Mouse (Mus musculus) urinary bladder, adult 2 months (tissue): ENCODE results near the gene Catspere2. TPM values are rescaled to one million over a fixed set of nuclear protein-coding genes. Genes with fewer than 3 reads are reported as not detected.
A peak's percentile ranks its signal among the peaks of the same experiment; 100 is the strongest.
"Not testable (repeated sequence)": the region's sequence is repeated elsewhere in the genome, so short reads cannot be mapped to it uniquely, and the experiment has no call there.

Experiments used
- DNase-seq: peaks from one replicate; pipeline ENCODE4 v3.0.0; 2022; ENCODE audit warnings: low spot score
- polyA plus RNA-seq: library from polyadenylated mRNA; depleted of rRNA; stranded (reverse); fragments of >200 nt; gene quantifications from 2 replicates; pipeline ENCODE4 v1.2.3, GENCODE M21; 2012; rRNA removed

The Catspere2 gene
- 1.7 and 1.8 TPM in 2 replicates for polyA plus RNA-seq

GRCm38 (mm10) chr1:177983024-177983450 lies at the start of gene Catspere2:
TSS of gene Catspere2 (plus strand) at chr1:177983423.
- peak; percentile 94 for DNase-seq

GRCm38 (mm10) chr1:177940422-177940977 lies 42.7 kb upstream of the Catspere2 start:
- not testable (repeated sequence) for DNase-seq

GRCm38 (mm10) chr1:177981276-177981675 lies 1.9 kb upstream of the Catspere2 start:
- DNase-seq, result no peak

DNA sequence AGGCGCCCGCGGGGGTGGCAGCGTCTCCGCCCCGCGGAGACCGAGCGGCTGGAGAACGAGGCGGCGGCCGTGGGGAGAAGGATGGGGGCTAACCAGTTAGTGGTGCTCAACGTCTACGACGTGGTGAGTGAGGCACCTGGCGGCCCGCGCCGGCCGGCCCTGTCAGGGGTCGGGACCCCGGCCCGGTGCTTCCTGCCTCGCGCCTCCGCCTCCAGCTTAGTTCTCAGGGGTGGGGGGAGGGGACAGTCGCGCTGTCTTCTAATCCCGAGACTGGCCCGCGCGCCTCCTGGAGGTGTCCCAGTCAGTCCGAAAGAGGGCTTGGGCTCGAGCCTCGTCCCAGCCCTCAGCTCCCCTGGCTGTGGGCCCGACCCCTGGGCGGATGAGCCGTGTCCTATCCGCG lies 359 bp downstream of the Catspere2 start:
- DNase-seq, result not testable (repeated sequence)

- no peak for DNase-seq
These were observed 983 bp downstream of the Catspere2 start for GRCm38 (mm10) chr1:177984206-177984605.

- DNase-seq, result not testable (repeated sequence)
These were observed 4.3 kb downstream of the Catspere2 start for GRCm38 (mm10) chr1:177987476-177987875.

DNA sequence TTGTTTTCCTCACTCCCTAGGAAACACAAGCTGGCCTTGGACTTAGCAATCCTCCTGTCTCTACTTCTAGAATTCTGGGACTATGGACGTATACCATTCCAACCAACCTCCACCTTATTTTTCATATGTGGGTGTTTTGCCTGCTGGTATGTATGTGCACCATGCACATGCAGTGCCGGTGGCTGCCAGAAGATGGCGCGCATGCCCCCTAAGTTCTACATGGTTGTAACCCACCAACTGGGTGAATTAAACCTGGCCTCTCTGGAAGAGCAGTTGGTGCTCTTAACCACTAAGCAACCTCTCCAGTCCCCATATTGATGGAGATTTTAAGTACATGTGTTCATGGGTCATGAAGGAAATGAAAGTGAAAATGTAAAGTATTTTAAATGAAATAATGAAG lies 89.6 kb downstream of the Catspere2 start:
- DNase-seq, result not testable (repeated sequence)

DNA sequence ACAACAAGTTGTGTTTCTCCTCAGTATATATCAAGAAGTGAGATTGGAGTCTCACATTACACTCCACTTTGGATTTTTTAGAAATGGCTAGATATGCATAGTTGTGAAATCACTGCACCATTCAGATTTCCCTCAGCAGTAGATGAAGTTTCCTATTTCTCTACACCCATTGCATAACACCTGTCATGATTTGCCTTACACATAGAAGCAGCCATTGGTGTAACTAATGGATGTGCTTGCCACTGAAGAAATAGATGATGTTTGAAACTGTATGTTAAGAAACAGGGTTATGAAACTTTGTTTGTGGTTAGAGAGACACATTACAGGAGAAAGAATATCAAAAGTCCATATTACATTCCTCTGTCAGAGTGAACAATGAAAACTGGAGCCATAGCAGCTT lies 114.6 kb downstream of the Catspere2 start:
- DNase-seq, result not testable (repeated sequence)

- not testable (repeated sequence) for DNase-seq
These were observed 125.3 kb downstream of the Catspere2 start for GRCm38 (mm10) chr1:178108514-178108913.

GRCm38 (mm10) chr1:178122236-178122635 lies 139.0 kb downstream of the Catspere2 start:
- not testable (repeated sequence) for DNase-seq

DNA sequence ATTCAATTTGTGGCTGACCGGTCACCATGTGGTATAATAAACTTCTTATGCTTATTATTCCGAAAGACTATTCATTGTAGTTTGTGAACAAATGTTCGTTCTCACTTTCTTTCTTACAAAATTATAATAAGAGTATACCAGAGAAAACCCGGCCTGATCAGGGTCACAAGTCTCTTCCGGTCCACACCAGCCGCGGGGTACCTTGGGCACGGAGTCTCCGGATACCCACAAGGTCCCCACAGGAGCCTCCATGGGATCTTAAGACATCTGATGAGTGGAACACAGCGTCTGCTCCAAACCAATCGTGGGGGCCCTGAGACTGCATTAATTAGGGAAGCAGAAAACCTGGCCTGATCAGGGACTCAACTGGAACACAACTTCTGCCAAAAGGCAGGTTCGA lies 151.1 kb downstream of the Catspere2 start:
- DNase-seq, result no peak

DNA sequence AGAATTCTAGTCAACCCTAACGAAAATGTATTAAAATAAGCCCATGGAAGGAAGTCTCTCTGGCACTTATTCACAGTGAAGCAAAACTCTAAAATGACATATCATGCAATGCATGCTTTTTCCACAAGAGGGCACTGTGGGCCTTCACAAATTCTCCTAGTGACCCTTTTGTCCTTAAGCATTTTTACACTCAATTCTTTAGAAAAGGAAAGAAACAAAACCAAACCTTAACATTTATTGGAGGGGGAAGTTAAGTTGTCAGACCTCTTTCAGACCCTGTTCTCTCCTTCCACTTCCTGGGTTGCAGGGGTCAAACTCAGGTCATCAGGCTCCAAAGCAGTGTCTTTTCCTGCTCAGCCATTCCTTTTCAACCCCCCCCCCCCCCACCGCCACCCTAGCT lies 163.3 kb downstream of the Catspere2 start:
- DNase-seq, result not testable (repeated sequence)

DNA sequence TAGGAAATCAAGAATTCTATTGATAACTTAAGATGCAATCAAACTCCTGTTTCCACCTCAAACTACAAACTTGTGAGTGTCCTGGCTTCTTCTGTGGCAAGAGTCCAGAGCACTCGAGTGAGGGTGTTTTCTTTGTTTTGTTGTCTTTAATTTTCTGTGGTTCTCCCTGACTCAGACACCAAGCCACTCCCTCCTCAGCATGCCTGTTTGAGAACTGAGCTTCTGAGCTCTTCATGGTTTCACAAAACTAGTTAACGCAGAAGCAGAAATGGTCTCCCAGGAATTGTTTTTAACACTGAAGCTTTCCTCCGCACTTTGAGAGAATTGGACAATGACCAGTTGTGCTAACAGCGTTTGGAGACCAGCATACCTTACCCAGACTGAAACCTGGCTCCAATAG lies 163.7 kb downstream of the Catspere2 start:
- DNase-seq, result not testable (repeated sequence)

DNA sequence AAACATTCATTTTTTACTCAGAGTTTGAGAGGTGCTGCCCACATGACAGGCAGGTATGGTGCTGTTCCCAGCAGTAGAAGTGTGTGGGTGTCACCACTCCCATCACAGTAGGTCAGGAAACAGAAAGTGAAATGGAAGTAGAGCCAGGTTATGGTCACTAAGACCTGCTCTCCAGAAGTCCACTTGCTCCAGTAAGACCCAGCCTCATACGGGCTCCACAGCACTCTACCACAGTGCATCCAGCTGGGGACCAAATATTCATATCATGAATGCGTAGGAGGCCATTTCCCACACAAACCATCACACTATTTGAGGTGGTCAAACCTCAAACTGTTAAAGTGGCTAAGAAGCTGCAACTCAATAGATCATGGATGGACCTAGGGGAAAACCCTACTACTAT lies 199.0 kb downstream of the Catspere2 start:
- DNase-seq, result no peak

DNA sequence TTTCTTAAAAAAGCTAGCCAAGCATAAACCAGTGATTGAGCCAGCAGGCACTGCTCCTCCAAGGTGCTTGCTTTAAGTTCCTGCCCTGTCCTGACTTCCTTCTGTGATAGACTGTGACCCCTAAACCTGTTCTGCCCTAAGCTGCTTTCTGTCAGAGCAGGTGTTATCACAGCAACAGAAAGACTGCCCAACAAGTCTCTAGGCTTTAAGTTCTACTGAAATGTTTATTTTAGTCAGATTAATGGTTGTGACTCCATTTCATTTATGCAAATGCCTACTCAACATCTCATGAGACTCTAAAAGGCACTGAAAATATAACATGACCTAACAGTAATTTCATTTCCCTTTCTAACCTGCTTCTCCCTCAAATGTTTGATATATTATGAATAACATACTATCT lies 202.4 kb downstream of the Catspere2 start:
- no peak for DNase-seq

DNA sequence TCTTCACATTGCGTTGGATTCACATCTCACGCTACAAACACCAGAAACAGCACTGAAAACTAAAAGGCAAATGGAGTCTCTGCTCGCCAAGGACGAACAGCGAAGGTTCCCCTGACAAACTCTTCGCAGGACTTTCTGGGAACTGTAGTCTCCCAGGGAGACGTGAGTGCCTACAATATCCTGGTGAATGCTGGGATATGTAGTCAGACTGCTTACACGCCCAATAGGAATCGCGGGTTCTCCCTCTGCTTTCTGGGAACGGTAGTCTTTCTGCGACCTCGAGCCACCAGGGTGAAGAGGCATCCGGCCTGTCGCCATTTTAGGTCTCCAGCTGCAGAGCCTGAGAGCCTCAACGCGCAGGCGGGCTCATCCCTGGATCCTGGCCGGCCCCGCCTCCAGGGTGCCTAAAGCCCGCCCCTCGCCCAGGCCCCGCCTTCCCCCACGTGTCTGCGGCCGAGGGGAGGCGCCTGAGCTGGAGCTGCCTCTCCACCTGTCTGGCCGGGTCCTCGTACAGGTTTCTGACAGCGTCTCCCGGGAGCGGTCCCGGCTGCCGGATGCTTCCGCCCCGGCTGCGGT lies 204.1 kb downstream of the Catspere2 start, which contains the start of gene Desi2:
Gene Desi2, plus strand, starts transcription at position 202 of the 576 bp plus-strand sequence.
- DNase-seq, result peak; percentile 90

DNA sequence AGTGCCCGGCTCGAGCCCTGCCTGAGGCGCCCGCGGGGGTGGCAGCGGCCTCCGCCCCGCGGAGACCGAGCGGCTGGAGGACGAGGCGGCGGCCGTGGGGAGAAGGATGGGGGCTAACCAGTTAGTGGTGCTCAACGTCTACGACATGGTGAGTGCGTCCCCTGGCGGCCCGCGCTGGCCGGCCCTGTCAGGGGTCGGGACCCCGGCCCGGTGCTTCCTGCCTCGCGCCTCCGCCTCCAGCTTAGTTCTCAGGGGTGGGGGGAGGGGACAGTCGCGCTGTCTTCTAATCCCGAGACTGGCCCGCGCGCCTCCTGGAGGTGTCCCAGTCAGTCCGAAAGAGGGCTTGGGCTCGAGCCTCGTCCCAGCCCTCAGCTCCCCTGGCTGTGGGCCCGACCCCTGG lies 204.6 kb downstream of the Catspere2 start:
- DNase-seq, result not testable (repeated sequence)

- no peak for DNase-seq
These were observed 205.2 kb downstream of the Catspere2 start for GRCm38 (mm10) chr1:178188386-178188785.

GRCm38 (mm10) chr1:178205701-178206325 lies 222.6 kb downstream of the Catspere2 start:
- no peak for DNase-seq

GRCm38 (mm10) chr1:178207856-178208255 lies 224.6 kb downstream of the Catspere2 start:
- DNase-seq, result not testable (repeated sequence)

- DNase-seq, result no peak
These were observed 226.7 kb downstream of the Catspere2 start for GRCm38 (mm10) chr1:178209966-178210365.

DNA sequence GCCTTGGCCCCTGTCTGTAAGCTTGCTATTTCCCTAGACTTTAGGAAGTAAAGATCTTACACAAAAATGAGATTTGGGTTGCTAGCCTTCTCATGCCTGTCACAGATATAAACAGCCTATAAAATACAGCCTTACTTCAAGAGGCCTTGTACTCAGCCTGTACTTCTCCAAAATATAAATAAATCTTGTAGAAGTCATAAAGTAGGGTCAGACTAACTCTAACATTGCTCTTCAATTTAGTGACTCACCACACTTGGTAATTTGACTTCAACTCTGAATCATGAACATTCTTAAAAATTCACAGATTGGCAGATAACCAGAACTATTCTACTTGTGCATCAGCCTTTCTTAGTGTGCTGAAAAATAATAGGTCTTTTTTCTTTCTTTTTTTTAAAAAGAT lies 233.9 kb downstream of the Catspere2 start:
- DNase-seq, result no peak

GRCm38 (mm10) chr1:178218305-178218704 lies 235.1 kb downstream of the Catspere2 start:
- DNase-seq, result no peak
